Mouse (Mus musculus) limb, embryonic 14.5 days (tissue): Measurements from ENCODE around the gene Gnaz. TPM values are rescaled to one million over a fixed set of nuclear protein-coding genes. Genes with fewer than 3 reads are reported as not detected.

Experiments
- ATAC-seq: fragments of 200-750 bp; cut with Nextera tagmentation; 2 replicates; pipeline ENCODE4 v1.8.0; 2017; ENCODE audit warnings: low read depth, moderate number of reproducible peaks, moderate TSS enrichment; ENCODE audit not compliant: low FRiP score
- DNase-seq: peaks from one replicate; pipeline ENCODE4 v3.0.0-alpha.2; 2015; ENCODE audit warnings: low spot score
- H3K27ac ChIP-seq: fragments of 300-500 bp; sonication (generic); replicated peaks from 2 replicates; pipeline ENCODE4 v1.5.1; 2014; ENCODE audit warnings: low read depth, mild to moderate bottlenecking, low read length, moderate library complexity, mixed read lengths
- H3K27me3 ChIP-seq: fragments of 300-500 bp; sonication (generic); 2 replicates; pipeline ENCODE4 v1.6.1; 2014; ENCODE audit warnings: low read length, mixed read lengths; ENCODE audit not compliant: control insufficient read depth, insufficient read depth
- H3K36me3 ChIP-seq: fragments of 300-500 bp; sonication (generic); 2 replicates; pipeline ENCODE4 v1.6.1; 2014; ENCODE audit warnings: mild to moderate bottlenecking, low read length, moderate library complexity, mixed read lengths; ENCODE audit not compliant: control insufficient read depth, insufficient read depth
- H3K4me1 ChIP-seq: fragments of 300-500 bp; sonication (generic); 2 replicates; pipeline ENCODE4 v1.6.1; 2014; ENCODE audit warnings: antibody characterized with exemption, low read length, mixed read lengths; ENCODE audit not compliant: control insufficient read depth, insufficient read depth
- H3K4me2 ChIP-seq: fragments of 300-500 bp; sonication (generic); replicated peaks from 2 replicates; pipeline ENCODE4 v1.6.1; 2014; ENCODE audit warnings: low read depth, mild to moderate bottlenecking, low read length, moderate library complexity; ENCODE audit not compliant: severe bottlenecking
- H3K4me3 ChIP-seq: fragments of 300-500 bp; sonication (generic); replicated peaks from 2 replicates; pipeline ENCODE4 v1.5.1; 2014; ENCODE audit warnings: low read length
- H3K9ac ChIP-seq: fragments of 300-500 bp; sonication (generic); 2 replicates; pipeline ENCODE4 v1.6.1; 2014; ENCODE audit warnings: mild to moderate bottlenecking, low read depth, low read length, moderate library complexity; ENCODE audit not compliant: severe bottlenecking
- H3K9me3 ChIP-seq: fragments of 300-500 bp; sonication (generic); 2 replicates; pipeline ENCODE4 v1.6.1; 2016; ENCODE audit warnings: low read length; ENCODE audit not compliant: control insufficient read depth
- POLR2A ChIP-seq: fragments of 200-500 bp; IDR thresholded peaks from 2 replicates; pipeline ENCODE4 v1.8.0; 2012; ENCODE audit warnings: inconsistent platforms, mild to moderate bottlenecking, moderate library complexity, borderline replicate concordance; ENCODE audit not compliant: insufficient read depth, insufficient read length; ENCODE audit errors: extremely low read depth
- WGBS: fragments of 180-500 bp; shearing (Covaris S2); extraction: QIAGEN DNeasy Blood & Tissue Kit; methylation state at CpG from one replicate; pipeline ENCODE4 v1.1.7; 2014; 5-methylcytosine and 5-hydroxymethylcytosine counted together
- polyA plus RNA-seq, 2 experiments: library from polyadenylated mRNA; depleted of rRNA in 1 of 2; stranded (reverse) in 1 of 2; unstranded in 1 of 2; fragments of >200 nt; fragmentation: Nextera tagmentation in 1 of 2; extraction: Ambion mirVana in 1 of 2; gene quantifications; 2 replicates each; pipeline versions ENCODE4 v1.2.1 to v1.2.3; 2012 to 2014

The Gnaz gene
- polyA plus RNA-seq, 2 experiments: 2.1 to 2.9 TPM

- peak within 1 kb of the TSS; percentile 86 for H3K4me2 ChIP-seq
- peak within 1 kb of the TSS; percentile 78 for H3K9ac ChIP-seq
- H3K27me3 ChIP-seq: no peaks in the 10 kb centered on the region
- WGBS: 4% methylated on average over 60 of the region's 73 CpGs
- 0 out of 2 replicates have a peak, but pooled peaks have one; percentile 40 for TF ChIP-seq POLR2A
- peaks cover 32% of the 10 kb centered on the region for H3K4me1 ChIP-seq
- peak within 1 kb of the TSS; percentile 48; the same call in 1 of the 2 replicates for H3K27ac ChIP-seq
- ATAC-seq (peak; percentile 91), DNase-seq (peak; percentile 81)
- peak within 1 kb of the TSS; percentile 92 for H3K4me3 ChIP-seq
- H3K36me3 ChIP-seq: peaks cover 10% of the 10 kb centered on the region
- H3K9me3 ChIP-seq: no peaks in the 10 kb centered on the region
Measured at GRCm38 (mm10) chr10:75060217-75060842, 93.4 kb downstream of the Gnaz start, which contains the start of gene Bcr. Gene Bcr (plus strand): TSS chr10:75060592.

- Histone ChIP-seq H3K36me3 (peaks cover 14% of the 10 kb centered on the region), H3K4me2 (peak overlapping the region; percentile 86), H3K4me1 (peaks cover 32% of the 10 kb centered on the region), H3K27me3 (no peaks in the 10 kb centered on the region), H3K9ac (peak overlapping the region; percentile 78), H3K4me3 (peak overlapping the region; percentile 92), H3K9me3 (no peaks in the 10 kb centered on the region), H3K27ac (0 out of 2 replicates have a peak overlapping the region, but pooled peaks have one; percentile 48)
- TF ChIP-seq POLR2A: no peak
- ATAC-seq: no peak
- no peak for DNase-seq
- under 1% methylated on average over 41 of the region's 48 CpGs for WGBS
Measured at GRCm38 (mm10) chr10:75060843-75061235, 93.9 kb downstream of the Gnaz start.

GRCm38 (mm10) chr10:75061341-75062188, 94.6 kb downstream of the Gnaz start:
- ATAC-seq: no peak
- Histone ChIP-seq H3K4me1 (peaks cover 32% of the 10 kb centered on the region), H3K9me3 (no peaks in the 10 kb centered on the region), H3K9ac (peak overlapping the region; percentile 78), H3K27ac (0 out of 2 replicates have a peak overlapping the region, but pooled peaks have one; percentile 48), H3K27me3 (no peaks in the 10 kb centered on the region), H3K4me3 (peak overlapping the region; percentile 92), H3K4me2 (peak overlapping the region; percentile 86), H3K36me3 (peaks cover 15% of the 10 kb centered on the region)
- TF ChIP-seq POLR2A: no peak
- WGBS: 2% methylated on average over 71 of the region's 71 CpGs
- DNase-seq: no peak

- ATAC-seq (no peak), DNase-seq (peak; percentile 36)
- no peak for TF ChIP-seq POLR2A
- H3K4me2 ChIP-seq: peak overlapping the region; percentile 86
- H3K36me3 ChIP-seq: peaks cover 15% of the 10 kb centered on the region
- no peaks in the 10 kb centered on the region for H3K9me3 ChIP-seq
- H3K27me3 ChIP-seq: no peaks in the 10 kb centered on the region
- peaks cover 34% of the 10 kb centered on the region for H3K4me1 ChIP-seq
- H3K27ac ChIP-seq: no peak overlapping the region
- peak overlapping the region; percentile 92 for H3K4me3 ChIP-seq
- 13% methylated on average over 6 of the region's 6 CpGs for WGBS
- peak overlapping the region; percentile 78 for H3K9ac ChIP-seq
Measured at GRCm38 (mm10) chr10:75062189-75062561, 95.2 kb downstream of the Gnaz start.

GRCm38 (mm10) chr10:75062621-75063020, 95.6 kb downstream of the Gnaz start:
- peak overlapping the region; percentile 92 for H3K4me3 ChIP-seq
- DNase-seq: no peak
- H3K27me3 ChIP-seq: no peaks in the 10 kb centered on the region
- 39% methylated on average over 6 of the region's 6 CpGs for WGBS
- TF ChIP-seq POLR2A: no peak
- no peak overlapping the region for H3K9ac ChIP-seq
- peaks cover 36% of the 10 kb centered on the region for H3K4me1 ChIP-seq
- peak overlapping the region; percentile 86 for H3K4me2 ChIP-seq
- H3K36me3 ChIP-seq: peaks cover 15% of the 10 kb centered on the region
- H3K9me3 ChIP-seq: no peaks in the 10 kb centered on the region
- no peak for ATAC-seq
- H3K27ac ChIP-seq: no peak overlapping the region
